ENCODE assay signal across 8 mouse cellular contexts in the genomic region with DNA sequence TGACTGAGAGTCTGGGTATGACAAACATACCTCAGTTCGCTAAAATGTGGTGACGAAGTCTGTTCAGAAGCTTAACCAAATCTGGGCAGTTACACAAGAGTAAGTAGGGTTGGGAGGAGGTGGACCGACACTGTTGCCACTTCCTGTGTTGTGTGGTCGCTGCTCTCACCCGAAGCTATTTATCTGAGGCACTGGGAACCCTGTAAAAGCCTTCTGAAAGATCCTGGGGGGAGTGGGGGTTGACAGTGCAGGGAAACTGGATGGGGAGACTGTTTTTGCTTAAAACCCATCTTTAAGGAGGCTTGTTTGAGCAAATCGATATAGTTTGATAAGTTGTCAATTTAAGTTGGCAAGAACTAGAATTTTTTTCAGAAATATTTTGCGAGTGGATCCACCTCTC. TPM values are rescaled to one million over a fixed set of nuclear protein-coding genes. Genes with fewer than 3 reads are reported as not detected.
DNase-seq lines count a peak whose midpoint lies in the region; ATAC-seq and TF ChIP-seq lines count a peak whose summit lies in the region.

No protein-coding gene starts in this region.

- H3K79me2 ChIP-seq in CH12.LX (replicated peaks; ENCODE audit: control insufficient read depth, extremely low read depth, insufficient read depth, poor library complexity, severe bottlenecking) = peaks cover 45% of the 10 kb centered on the region

- peak; percentile 49; the same call in 1 of the 2 replicates for TF ChIP-seq POLR2A in CH12.LX (IDR thresholded peaks at IDR 0.05; ENCODE audit: low read depth, low read length)

- TF ChIP-seq EP300 in CH12.LX (IDR thresholded peaks at IDR 0.05; ENCODE audit: low read length) = no peak

- H3K27ac ChIP-seq in CH12.LX (ENCODE audit: insufficient read depth, low read depth) = peak overlapping the region; percentile 96
- H3K27ac ChIP-seq in liver, embryonic 16.5 days (ENCODE audit: low read length) = peak overlapping the region; percentile 100

- H3K9me3 ChIP-seq in CH12.LX (replicated peaks; ENCODE audit: low read length) = no peaks in the 10 kb centered on the region
- no peaks in the 10 kb centered on the region for H3K9me3 ChIP-seq in liver, embryonic 16.5 days (replicated peaks; ENCODE audit: control insufficient read depth, low read length)

- in situ Hi-C loops in CH12.LX (cut with MboI; ENCODE audit: low pct_ligation_motif_present, low pct_unique_long_range_greater_than_20kb, low sequenced_read_pairs) = no loop called here

- TF ChIP-seq CTCF in CH12.LX (conservative IDR thresholded peaks at IDR 0.05 in 1 of 2, IDR thresholded peaks at IDR 0.05 in 1 of 2; ENCODE audit: low read depth in 2 of 2, low read length in 2 of 2) = no peak

- peaks cover 0 to 53% of the 10 kb centered on the region in 2 experiments; a peak in 2 of 4 replicates for H3K4me1 ChIP-seq in CH12.LX (ENCODE audit: control insufficient read depth in 1 of 2, insufficient read depth in 2 of 2)
- H3K4me1 ChIP-seq in liver, embryonic 16.5 days (ENCODE audit: control insufficient read depth, low read depth, low read length) = peaks cover 14% of the 10 kb centered on the region

- TF ChIP-seq RAD21 in CH12.LX (IDR thresholded peaks at IDR 0.05; ENCODE audit: low read depth, low read length) = no peak

- H3K4me2 ChIP-seq in CH12.LX (ENCODE audit: insufficient read depth, low read depth, poor library complexity, severe bottlenecking) = peak overlapping the region; percentile 38
- peak overlapping the region; percentile 58 for H3K4me2 ChIP-seq in liver, embryonic 16.5 days (ENCODE audit: low read depth, low read length)

- H3K4me3 ChIP-seq in CH12.LX (replicated peaks in 1 of 3; ENCODE audit: low read depth in 2 of 3, low read length in 2 of 3, poor library complexity in 1 of 3) = peak overlapping the region; percentile 81 to 94 (median 83)
- H3K4me3 ChIP-seq in liver, embryonic 16.5 days (ENCODE audit: low read depth, low read length) = peak overlapping the region; percentile 95

- DNase-seq in 3T3-L1 (ENCODE audit: low read depth, low spot score) (peak; percentile 85), CH12.LX (ENCODE audit: extremely low read depth) (peak; percentile 91)
- DNase-seq in c-Kit-positive CD71-positive TER-119-positive erythroid progenitor cells, embryonic 14.5 days (ENCODE audit: low spot score) = peak; percentile 71
- peak; percentile 27 for DNase-seq in kidney, adult 18-20 months
- DNase-seq in natural killer cell, adult 2 months (ENCODE audit: low spot score in 2 of 2) = peak; percentile 83 to 88
- DNase-seq in thymus, postnatal 14 days = peak; percentile 60

- dilution Hi-C loops in CH12.LX (cut with MboI; ENCODE audit: extremely low pct_ligation_motif_present, extremely low pct_unique_long_range_greater_than_20kb, low sequenced_read_pairs) = no loop called here

- peak overlapping the region; percentile 98 for H3K9ac ChIP-seq in CH12.LX (ENCODE audit: insufficient read depth, low read depth)
- H3K9ac ChIP-seq in liver, embryonic 16.5 days (ENCODE audit: low read depth, low read length) = peak overlapping the region; percentile 99

- no peaks in the 10 kb centered on the region for H3K27me3 ChIP-seq in CH12.LX (replicated peaks)
- no peaks in the 10 kb centered on the region for H3K27me3 ChIP-seq in liver, embryonic 16.5 days (ENCODE audit: control insufficient read depth, insufficient read depth, low read depth, low read length)

- 4% methylated on average over 7 of the region's 7 CpGs for WGBS in liver, embryonic 16.5 days (ENCODE audit: insufficient replicate concordance)

- ATAC-seq in granulocyte monocyte progenitor cell, adult 5-6 weeks (replicated peaks; ENCODE audit: poor library complexity, severe bottlenecking) = peak; percentile 38
- no peak for ATAC-seq in liver, embryonic 16.5 days (ENCODE audit: low read depth)

- H3K36me3 ChIP-seq in CH12.LX (replicated peaks in 1 of 2; ENCODE audit: control insufficient read depth in 1 of 2, insufficient read depth in 1 of 2, low read length in 1 of 2) = peaks cover 9 to 57% of the 10 kb centered on the region in 2 experiments
- H3K36me3 ChIP-seq in liver, embryonic 16.5 days (ENCODE audit: control insufficient read depth, insufficient read depth) = no peaks in the 10 kb centered on the region; the same call in 1 of the 2 replicates

TF ChIP-seq in CH12.LX, 34 proteins besides CTCF, POLR2A, EP300 and RAD21:
- no peak; the same call in 1 of the 2 replicates for TF ChIP-seq CHD1 (IDR thresholded peaks at IDR 0.05; ENCODE audit: low read depth, low read length)
- 0 out of 2 replicates have a peak, but pooled peaks have one; percentile 53 for TF ChIP-seq MAZ (IDR thresholded peaks at IDR 0.05; ENCODE audit: low read depth, low read length)
- TF ChIP-seq HCFC1 (IDR thresholded peaks at IDR 0.05; ENCODE audit: low read depth, low read length) = peak; percentile 41
- TF ChIP-seq JUND (conservative IDR thresholded peaks at IDR 0.05; ENCODE audit: low read depth, low read length) = no peak
- peak; percentile 75 for TF ChIP-seq ELF1 (IDR thresholded peaks at IDR 0.05; ENCODE audit: low read depth, low read length)
- TF ChIP-seq E2F4 (IDR thresholded peaks at IDR 0.05; ENCODE audit: insufficient replicate concordance, low read depth, low read length) = no peak
- TF ChIP-seq JUN (IDR thresholded peaks at IDR 0.05; ENCODE audit: insufficient read depth, low read depth, low read length) = no peak
- TF ChIP-seq MAFK (IDR thresholded peaks at IDR 0.05; ENCODE audit: insufficient replicate concordance, low read length) = no peak
- 0 out of 2 replicates have a peak, but pooled peaks have one; percentile 46 for TF ChIP-seq TBP (conservative IDR thresholded peaks at IDR 0.05; ENCODE audit: low read depth, low read length)
- peak; percentile 21; the same call in 1 of the 2 replicates for TF ChIP-seq CHD2 (IDR thresholded peaks at IDR 0.05; ENCODE audit: low read length)
- TF ChIP-seq MEF2A (IDR thresholded peaks at IDR 0.05; ENCODE audit: borderline replicate concordance, low read depth, low read length) = peak; percentile 32; the same call in 1 of the 2 replicates
- peak; percentile 75 for TF ChIP-seq MXI1 (IDR thresholded peaks at IDR 0.05; ENCODE audit: low read depth, low read length)
- peak; percentile 3; the same call in 1 of the 2 replicates for TF ChIP-seq SMC3 (IDR thresholded peaks at IDR 0.05; ENCODE audit: low read depth, low read length)
- no peak; the same call in 1 of the 2 replicates for TF ChIP-seq MAX (IDR thresholded peaks at IDR 0.05; ENCODE audit: low read length)
- no peak for TF ChIP-seq TCF12 (IDR thresholded peaks at IDR 0.05; ENCODE audit: low read depth, low read length)
- no peak for TF ChIP-seq USF1 (IDR thresholded peaks at IDR 0.05; ENCODE audit: low read depth, low read length)
- TF ChIP-seq UBTF (IDR thresholded peaks at IDR 0.05; ENCODE audit: low read depth, low read length) = no peak
- TF ChIP-seq ETS1 (conservative IDR thresholded peaks at IDR 0.05; ENCODE audit: low read depth, low read length) = no peak
- no peak for TF ChIP-seq IRF4 (IDR thresholded peaks at IDR 0.05; ENCODE audit: low read depth, low read length)

RNA-seq across cellular contexts. Expression of a gene that starts 2.3 kb away (rescaled TPM):
- 590 and 839 TPM in 2 replicates for total RNA-seq in CH12.LX (2012; rRNA removed)
- total RNA-seq in CH12.LX (2014; rRNA removed) = 1,791 and 1,803 TPM in 2 replicates
- 1,178 and 1,222 TPM in 2 replicates for polyA plus RNA-seq in CH12.LX (2012; ENCODE audit: insufficient read length, low read depth)
- total RNA-seq in granulocyte monocyte progenitor cell, adult 5-6 weeks (2014; fragmentation: Nextera tagmentation) = 413 and 488 TPM in 2 replicates
- total RNA-seq in granulocyte monocyte progenitor cell, adult 5-6 weeks (2017) = 457 and 710 TPM in 2 replicates
- polyA plus RNA-seq in liver, embryonic 16.5 days (2015; fragmentation: Nextera tagmentation; extraction: Ambion mirVana) = 233 and 242 TPM in 2 replicates

RNA-seq across cellular contexts. Expression of a gene that starts 16.5 kb away (rescaled TPM):
- 36.4 and 39.4 TPM in 2 replicates for total RNA-seq in CH12.LX (2012; rRNA removed)
- 62.0 and 70.8 TPM in 2 replicates for total RNA-seq in CH12.LX (2014; rRNA removed)
- polyA plus RNA-seq in CH12.LX (2012; ENCODE audit: insufficient read length, low read depth) = 58.2 and 65.5 TPM in 2 replicates
- total RNA-seq in granulocyte monocyte progenitor cell, adult 5-6 weeks (2014; fragmentation: Nextera tagmentation) = 47.6 and 60.6 TPM in 2 replicates
- total RNA-seq in granulocyte monocyte progenitor cell, adult 5-6 weeks (2017) = 35.9 and 48.9 TPM in 2 replicates
- 25.6 and 29.2 TPM in 2 replicates for polyA plus RNA-seq in liver, embryonic 16.5 days (2015; fragmentation: Nextera tagmentation; extraction: Ambion mirVana)

RNA-seq across cellular contexts. Expression of a gene that starts 45.2 kb away (rescaled TPM):
- total RNA-seq in CH12.LX (2012; rRNA removed) = 32.3 and 35.2 TPM in 2 replicates
- 30.9 and 36.4 TPM in 2 replicates for total RNA-seq in CH12.LX (2014; rRNA removed)
- 29.8 and 31.5 TPM in 2 replicates for polyA plus RNA-seq in CH12.LX (2012; ENCODE audit: insufficient read length, low read depth)
- 24.6 and 54.4 TPM in 2 replicates for total RNA-seq in granulocyte monocyte progenitor cell, adult 5-6 weeks (2014; fragmentation: Nextera tagmentation)
- total RNA-seq in granulocyte monocyte progenitor cell, adult 5-6 weeks (2017) = 33.6 and 38.8 TPM in 2 replicates
- polyA plus RNA-seq in liver, embryonic 16.5 days (2015; fragmentation: Nextera tagmentation; extraction: Ambion mirVana) = 6.6 and 7.2 TPM in 2 replicates

Comparison
In these comparisons a context has a peak if more than half of its experiments do, and no peak if none do; other contexts are left out.
1. DNase-seq: peak in every context shown above with its lines; median percentile 91 in CH12.LX; 86 in natural killer cell, adult 2 months; 85 in 3T3-L1; 71 in c-Kit-positive CD71-positive TER-119-positive erythroid progenitor cells, embryonic 14.5 days; 60 in thymus, postnatal 14 days; 27 in kidney, adult 18-20 months.